Mouse (Mus musculus) neural tube, embryonic 14.5 days (tissue): Measurements from ENCODE around the gene Stx5a. TPM values are rescaled to one million over a fixed set of nuclear protein-coding genes. Genes with fewer than 3 reads are reported as not detected.

Experiments
- ATAC-seq: fragments of 200-750 bp; cut with Nextera tagmentation; 2 replicates; pipeline ENCODE4 v1.8.0; 2017; ENCODE audit warnings: low read depth, mild to moderate bottlenecking, moderate TSS enrichment, moderate library complexity
- H3K27ac ChIP-seq: fragments of 300-500 bp; sonication (generic); 2 replicates; pipeline ENCODE4 v1.5.1; 2014; ENCODE audit warnings: low read depth, mild to moderate bottlenecking, control low read depth, low read length, moderate library complexity, mixed read lengths
- H3K27me3 ChIP-seq: fragments of 300-500 bp; sonication (generic); 2 replicates; pipeline ENCODE4 v1.6.1; 2014; ENCODE audit warnings: low read length; ENCODE audit not compliant: control insufficient read depth, insufficient read depth
- H3K36me3 ChIP-seq: fragments of 300-500 bp; sonication (generic); 2 replicates; pipeline ENCODE4 v1.6.1; 2014; ENCODE audit warnings: low read length, mixed read lengths; ENCODE audit not compliant: control insufficient read depth, insufficient read depth
- H3K4me1 ChIP-seq: fragments of 300-500 bp; sonication (generic); 2 replicates; pipeline ENCODE4 v1.6.1; 2014; ENCODE audit warnings: low read length; ENCODE audit not compliant: control insufficient read depth, insufficient read depth
- H3K4me2 ChIP-seq: fragments of 300-500 bp; sonication (generic); 2 replicates; pipeline ENCODE4 v1.6.1; 2014; ENCODE audit warnings: mild to moderate bottlenecking, low read depth, low read length, control low read depth
- H3K4me3 ChIP-seq: fragments of 300-500 bp; sonication (generic); 2 replicates; pipeline ENCODE4 v1.5.1; 2014; ENCODE audit warnings: low read depth, low read length, control low read depth, mixed read lengths
- H3K9ac ChIP-seq: fragments of 300-500 bp; sonication (generic); replicated peaks from 2 replicates; pipeline ENCODE4 v1.6.1; 2014; ENCODE audit warnings: low read depth, mild to moderate bottlenecking, control low read depth, low read length, mixed read lengths
- H3K9me3 ChIP-seq: fragments of 300-500 bp; sonication (generic); 2 replicates; pipeline ENCODE4 v1.6.1; 2016; ENCODE audit warnings: low read length; ENCODE audit not compliant: control insufficient read depth
- WGBS: fragments of 180-500 bp; shearing (Covaris S2); extraction: QIAGEN DNeasy Blood & Tissue Kit; methylation state at CpG from one replicate; pipeline ENCODE4 v1.1.7; 2014; 5-methylcytosine and 5-hydroxymethylcytosine counted together
- polyA plus RNA-seq: library from polyadenylated mRNA; unstranded; fragments of >200 nt; fragmentation: Nextera tagmentation; extraction: Ambion mirVana; gene quantifications from 2 replicates; pipeline ENCODE4 v1.2.1, GENCODE M21; 2014

Gene Stx5a
- polyA plus RNA-seq, 1 experiment from 2014 or later, result 115 TPM

DNA sequence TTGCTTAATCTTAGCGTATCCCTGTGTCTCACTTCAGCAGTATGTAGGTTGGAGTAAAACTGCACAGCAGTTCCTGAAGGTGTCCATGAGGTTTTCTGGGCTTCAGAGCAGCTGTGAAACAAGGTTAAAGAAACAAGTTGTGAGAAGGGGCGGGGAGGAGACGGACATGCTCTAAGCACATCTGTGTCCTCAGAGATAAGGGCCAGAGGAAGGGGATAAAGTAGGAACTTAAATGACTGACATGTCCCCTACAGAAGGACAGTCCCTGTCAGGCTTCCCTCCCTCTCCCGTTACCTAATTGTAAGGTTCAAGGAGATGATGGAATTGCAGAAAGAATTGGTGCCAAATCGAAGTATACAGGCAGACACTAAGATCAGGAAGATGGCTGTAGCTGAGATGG lies 31.8 kb downstream of the Stx5a start:
- no peak overlapping the region for H3K27ac ChIP-seq
- peaks cover 36% of the 10 kb centered on the region for H3K36me3 ChIP-seq
- peak overlapping the region; percentile 95; the same call in 1 of the 2 replicates for H3K9ac ChIP-seq
- no peak for ATAC-seq
- peak overlapping the region; percentile 99; the same call in 1 of the 2 replicates for H3K4me2 ChIP-seq
- H3K4me3 ChIP-seq, result peak overlapping the region; percentile 64; the same call in 1 of the 2 replicates
- peaks cover 33% of the 10 kb centered on the region for H3K4me1 ChIP-seq
- 89% methylated on average over 5 of the region's 5 CpGs for WGBS
- no peaks in the 10 kb centered on the region for H3K27me3 ChIP-seq
- H3K9me3 ChIP-seq, result no peaks in the 10 kb centered on the region

DNA sequence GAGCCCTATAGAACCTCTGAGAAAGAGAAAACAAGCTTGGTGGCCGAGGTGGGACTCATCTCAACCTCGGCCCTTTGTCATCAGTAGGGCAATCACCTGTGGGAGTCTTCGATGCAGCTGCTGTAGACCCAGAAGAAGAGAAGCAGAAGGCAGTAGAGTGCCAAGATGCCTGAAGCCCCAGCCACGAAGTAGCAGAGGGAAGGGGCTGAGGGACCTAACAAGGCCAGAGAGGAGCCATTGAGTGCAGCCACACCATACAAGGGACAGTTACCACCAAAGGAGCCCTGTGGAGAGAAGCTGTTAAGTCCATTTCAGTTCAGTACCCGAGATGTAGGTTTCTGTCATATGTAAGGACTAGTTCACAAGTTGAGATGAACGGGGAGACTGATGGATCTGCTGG lies 32.2 kb downstream of the Stx5a start:
- Histone ChIP-seq H3K36me3 (peaks cover 36% of the 10 kb centered on the region), H3K4me2 (peak overlapping the region; percentile 99), H3K4me3 (peak overlapping the region; percentile 64), H3K4me1 (peaks cover 33% of the 10 kb centered on the region), H3K9ac (peak overlapping the region; percentile 95; the same call in 1 of the 2 replicates), H3K27me3 (no peaks in the 10 kb centered on the region), H3K27ac (no peak overlapping the region), H3K9me3 (no peaks in the 10 kb centered on the region)
- no peak for ATAC-seq
- 48% methylated on average over 6 of the region's 6 CpGs for WGBS

DNA sequence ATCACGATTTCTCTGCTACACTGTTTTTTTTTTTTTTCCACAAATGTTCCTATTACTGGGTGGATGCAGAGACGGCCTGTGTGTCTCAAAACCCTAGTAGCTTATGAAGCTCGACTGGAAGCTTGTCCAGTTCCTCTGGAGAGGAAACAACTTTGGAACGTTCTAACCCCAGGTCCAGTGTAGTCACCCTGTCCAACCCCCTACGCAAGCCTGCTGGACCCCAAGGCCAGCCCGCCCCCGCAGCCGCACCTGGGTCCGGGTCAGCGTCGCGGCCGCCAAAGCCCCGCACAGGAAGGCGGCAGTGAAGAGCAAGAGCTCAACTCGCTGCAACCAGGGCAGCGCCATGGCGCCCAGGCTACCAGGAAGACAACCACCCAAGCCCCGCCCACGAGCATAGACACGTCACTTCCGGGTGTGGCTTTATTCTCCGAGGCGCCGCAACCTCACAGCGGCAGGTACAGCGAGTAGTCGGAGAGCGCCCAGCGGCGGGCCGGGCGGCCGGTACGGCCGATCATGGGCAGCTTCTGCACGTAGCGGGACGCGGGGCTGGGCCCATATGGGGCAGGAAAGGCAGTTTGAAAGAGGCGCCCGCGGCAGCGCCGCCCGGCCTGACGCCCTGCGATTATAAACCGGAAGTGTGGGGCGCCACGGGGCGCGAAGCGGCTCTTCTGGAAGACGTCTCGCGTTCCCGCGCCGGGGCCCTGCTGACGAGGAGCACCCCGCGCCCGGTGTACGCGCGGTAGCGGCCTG lies 33.0 kb downstream of the Stx5a start, which contains the start of gene Tmem179b:
TSS of gene Tmem179b (minus strand) at position 382 of the 750 bp plus-strand sequence.
- no peaks in the 10 kb centered on the region for H3K27me3 ChIP-seq
- peak within 1 kb of the TSS; percentile 99 for H3K4me2 ChIP-seq
- H3K9me3 ChIP-seq, result no peaks in the 10 kb centered on the region
- peaks cover 33% of the 10 kb centered on the region for H3K4me1 ChIP-seq
- peak within 1 kb of the TSS; percentile 99 for H3K27ac ChIP-seq
- H3K36me3 ChIP-seq, result peaks cover 30% of the 10 kb centered on the region
- ATAC-seq, result peak; percentile 94
- under 1% methylated on average over 67 of the region's 68 CpGs for WGBS
- peak within 1 kb of the TSS; percentile 64 for H3K4me3 ChIP-seq
- peak within 1 kb of the TSS; percentile 95 for H3K9ac ChIP-seq

DNA sequence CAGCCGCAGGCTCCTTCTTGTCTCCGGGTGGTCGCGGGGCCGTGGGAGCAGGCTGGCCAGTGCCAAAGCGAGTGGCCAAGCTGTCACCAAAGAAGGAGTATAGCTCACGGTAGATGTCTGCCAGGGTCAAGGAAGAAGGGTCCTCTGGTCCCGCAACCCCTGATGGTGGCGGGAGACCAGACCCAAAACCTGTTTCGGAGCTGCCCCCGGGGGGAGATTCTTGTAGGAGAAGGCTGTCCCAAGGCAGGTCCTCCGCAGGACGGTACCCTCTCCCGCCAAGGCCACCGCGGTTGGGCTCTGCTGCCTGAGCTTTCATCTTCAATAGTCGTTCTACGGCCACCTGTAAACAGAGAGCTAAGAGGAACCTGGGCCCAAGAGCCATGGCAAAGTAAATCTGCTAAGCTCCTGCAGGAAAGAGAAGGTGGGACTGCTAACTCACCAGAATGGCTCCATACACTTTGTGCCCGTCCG lies 33.8 kb downstream of the Stx5a start:
- Histone ChIP-seq H3K4me2 (peak overlapping the region; percentile 99), H3K36me3 (peaks cover 23% of the 10 kb centered on the region), H3K27me3 (no peaks in the 10 kb centered on the region), H3K27ac (peak overlapping the region; percentile 99), H3K4me3 (peak overlapping the region; percentile 64), H3K9me3 (no peaks in the 10 kb centered on the region), H3K4me1 (peaks cover 33% of the 10 kb centered on the region), H3K9ac (peak overlapping the region; percentile 95)
- peak; percentile 32 for ATAC-seq
- WGBS, result 7% methylated on average over 20 of the region's 20 CpGs

DNA sequence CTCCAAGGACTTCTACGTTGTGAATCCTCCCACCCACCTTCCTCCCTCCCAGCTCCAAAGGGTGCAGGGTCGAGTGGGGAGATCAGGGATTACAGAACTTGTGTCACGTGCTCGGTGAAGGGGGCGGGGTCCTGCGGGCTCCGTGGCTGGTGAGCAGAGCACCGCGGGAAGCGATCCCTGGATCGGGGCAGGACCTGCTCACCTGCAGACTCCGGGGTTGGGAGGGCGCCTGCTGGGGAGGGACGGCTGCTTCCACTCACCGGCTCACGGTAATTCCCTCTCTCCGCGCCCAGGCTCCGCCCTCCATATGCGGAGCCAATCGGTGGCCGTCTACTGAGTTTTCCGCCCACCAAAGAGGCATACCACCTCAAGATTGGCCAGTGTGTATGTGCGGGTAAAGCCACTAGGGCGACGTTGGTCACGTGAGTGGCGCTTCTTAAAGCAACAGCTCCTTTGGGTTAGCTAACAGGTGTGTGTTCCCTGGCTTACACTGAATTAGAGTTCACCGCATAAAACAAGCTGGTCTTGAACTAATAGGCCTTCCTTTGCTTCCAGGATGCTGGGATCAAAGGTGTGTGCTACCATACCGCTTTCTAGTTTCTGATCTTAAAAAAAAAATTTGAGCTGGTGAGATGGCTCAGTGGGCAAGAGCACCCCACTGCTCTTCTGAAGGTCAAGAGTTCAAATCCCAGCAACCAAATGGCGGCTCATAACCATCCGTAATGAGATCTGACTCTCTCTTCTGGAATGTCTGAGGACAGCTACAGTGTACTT lies 45.0 kb downstream of the Stx5a start, which contains the start of gene Taf6l:
TSS of gene Taf6l (minus strand) at position 410 of the 774 bp plus-strand sequence.
- Histone ChIP-seq H3K27me3 (no peaks in the 10 kb centered on the region), H3K9ac (peak within 1 kb of the TSS; percentile 69), H3K4me3 (peak within 1 kb of the TSS; percentile 71), H3K36me3 (peaks cover 19% of the 10 kb centered on the region; the same call in 1 of the 2 replicates), H3K4me2 (peak within 1 kb of the TSS; percentile 72), H3K9me3 (no peaks in the 10 kb centered on the region), H3K4me1 (peaks cover 10% of the 10 kb centered on the region; the same call in 1 of the 2 replicates), H3K27ac (peak within 1 kb of the TSS; percentile 67)
- peak; percentile 100 for ATAC-seq
- under 1% methylated on average over 31 of the region's 32 CpGs for WGBS

DNA sequence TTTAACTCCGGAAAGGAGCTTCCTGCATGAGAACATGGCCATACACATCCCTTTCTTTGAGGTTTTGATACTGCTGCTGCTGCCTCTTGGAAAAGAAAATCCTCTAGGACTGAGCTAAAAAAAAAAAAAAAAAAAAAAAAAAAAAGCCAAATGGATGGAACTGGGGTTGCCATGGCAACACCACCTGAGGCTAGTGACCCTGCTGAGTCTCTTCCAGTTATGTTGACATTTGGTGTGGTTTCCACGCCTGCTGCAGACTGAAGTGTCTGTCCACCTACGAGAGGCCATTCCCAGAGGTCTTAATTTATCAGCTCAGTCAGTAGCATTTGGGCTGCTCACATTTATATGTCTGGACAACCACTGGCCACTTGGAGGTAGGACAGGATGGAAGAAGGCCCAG lies 47.3 kb downstream of the Stx5a start:
- Histone ChIP-seq H3K9me3 (no peaks in the 10 kb centered on the region), H3K4me3 (no peak overlapping the region), H3K27me3 (no peaks in the 10 kb centered on the region), H3K4me2 (no peak overlapping the region), H3K27ac (no peak overlapping the region), H3K36me3 (peaks cover 7% of the 10 kb centered on the region), H3K9ac (no peak overlapping the region), H3K4me1 (peaks cover 10% of the 10 kb centered on the region; the same call in 1 of the 2 replicates)
- ATAC-seq, result no peak
- 20% methylated on average over 3 of the region's 3 CpGs for WGBS

DNA sequence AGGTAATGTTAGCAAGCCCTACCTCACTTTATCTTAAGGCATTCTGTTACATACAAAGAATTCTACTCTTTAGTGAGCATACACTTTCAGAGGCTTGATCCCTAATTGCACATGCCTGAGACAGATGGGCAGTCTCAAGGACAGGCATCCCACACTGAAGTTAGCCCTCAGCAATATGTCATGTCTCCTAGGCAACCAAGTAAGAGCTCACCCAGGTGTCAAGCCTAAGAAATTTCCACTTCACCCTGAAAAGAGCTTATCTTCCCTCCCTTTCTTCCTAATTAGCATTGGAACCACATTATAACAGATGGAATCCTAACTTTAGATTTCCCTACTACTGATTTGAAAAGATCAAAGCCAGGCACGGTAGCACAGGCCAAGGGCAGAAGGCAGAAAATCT lies 48.0 kb downstream of the Stx5a start:
- Histone ChIP-seq H3K9me3 (no peaks in the 10 kb centered on the region), H3K27ac (no peak overlapping the region), H3K27me3 (no peaks in the 10 kb centered on the region), H3K4me1 (peaks cover 10% of the 10 kb centered on the region; the same call in 1 of the 2 replicates), H3K4me2 (no peak overlapping the region), H3K9ac (no peak overlapping the region), H3K4me3 (no peak overlapping the region), H3K36me3 (peaks cover 12% of the 10 kb centered on the region)
- no peak for ATAC-seq
- WGBS, result 62% methylated on average over 1 of the region's 1 CpGs

DNA sequence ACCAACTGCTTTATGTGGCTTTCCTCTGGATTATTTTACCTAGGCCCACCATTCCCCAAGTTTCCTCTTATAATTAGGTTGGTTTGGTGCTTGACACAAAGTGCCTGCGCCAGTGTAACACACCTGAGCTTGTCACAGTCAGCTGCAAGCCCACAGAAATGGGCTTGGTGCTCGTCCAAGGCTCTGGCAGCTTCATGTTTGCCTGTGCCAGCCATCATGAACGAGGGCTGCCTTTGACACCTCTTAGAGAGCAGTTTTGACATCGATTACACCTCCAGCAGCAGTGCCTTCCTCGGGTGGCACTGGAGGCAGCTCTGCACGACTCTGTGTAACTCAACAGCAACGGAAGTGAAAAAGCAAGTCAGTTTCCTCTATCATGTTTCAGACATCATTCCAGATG lies 49.0 kb downstream of the Stx5a start:
- WGBS, result 86% methylated on average over 7 of the region's 7 CpGs
- Histone ChIP-seq H3K9me3 (no peaks in the 10 kb centered on the region), H3K4me2 (no peak overlapping the region), H3K9ac (no peak overlapping the region), H3K27ac (no peak overlapping the region), H3K27me3 (no peaks in the 10 kb centered on the region), H3K4me1 (peaks cover 10% of the 10 kb centered on the region; the same call in 1 of the 2 replicates), H3K4me3 (no peak overlapping the region), H3K36me3 (peaks cover 16% of the 10 kb centered on the region)
- ATAC-seq, result no peak
